Mouse (Mus musculus): ENCODE data around the gene Hpse. TPM values are rescaled to one million over a fixed set of nuclear protein-coding genes. Genes with fewer than 3 reads are reported as not detected.

Hpse gene
- 84.1 and 95.3 TPM in 2 replicates for total RNA-seq (2015)
- 93.8 and 102 TPM in 2 replicates for total RNA-seq (2017)

- peak; percentile 66 for ATAC-seq (ENCODE audit: poor library complexity, severe bottlenecking)
These were observed at the start of gene Hpse for GRCm38 (mm10) chr5:100719235-100720088. TSS of gene Hpse (minus strand) at chr5:100719716.

GRCm38 (mm10) chr5:100766026-100766425, 46.5 kb upstream of the Hpse start:
- ATAC-seq (ENCODE audit: poor library complexity, severe bottlenecking) = no peak

- no peak for ATAC-seq (ENCODE audit: poor library complexity, severe bottlenecking)
These were observed 42.2 kb upstream of the Hpse start for GRCm38 (mm10) chr5:100761736-100762135.

GRCm38 (mm10) chr5:100760049-100760663, 40.6 kb upstream of the Hpse start:
- ATAC-seq (ENCODE audit: poor library complexity, severe bottlenecking) = no peak

- no peak for ATAC-seq (ENCODE audit: poor library complexity, severe bottlenecking)
These were observed 38.6 kb upstream of the Hpse start for GRCm38 (mm10) chr5:100758121-100758520.

GRCm38 (mm10) chr5:100753407-100753806, 33.9 kb upstream of the Hpse start:
- ATAC-seq (ENCODE audit: poor library complexity, severe bottlenecking) = no peak

- no peak for ATAC-seq (ENCODE audit: poor library complexity, severe bottlenecking)
These were observed 32.1 kb upstream of the Hpse start for GRCm38 (mm10) chr5:100751655-100752054.

GRCm38 (mm10) chr5:100750617-100751255, 31.2 kb upstream of the Hpse start:
- peak; percentile 95 for ATAC-seq (ENCODE audit: poor library complexity, severe bottlenecking)

GRCm38 (mm10) chr5:100738802-100739201, 19.3 kb upstream of the Hpse start:
- no peak for ATAC-seq (ENCODE audit: poor library complexity, severe bottlenecking)

- no peak for ATAC-seq (ENCODE audit: poor library complexity, severe bottlenecking)
These were observed 17.4 kb upstream of the Hpse start for GRCm38 (mm10) chr5:100736919-100737318.

GRCm38 (mm10) chr5:100734535-100734934, 15.0 kb upstream of the Hpse start:
- ATAC-seq (ENCODE audit: poor library complexity, severe bottlenecking) = no peak

GRCm38 (mm10) chr5:100728757-100729156, 9.2 kb upstream of the Hpse start:
- peak; percentile 98 for ATAC-seq (ENCODE audit: poor library complexity, severe bottlenecking)

GRCm38 (mm10) chr5:100726001-100726400, 6.5 kb upstream of the Hpse start:
- ATAC-seq (ENCODE audit: poor library complexity, severe bottlenecking) = peak; percentile 71

GRCm38 (mm10) chr5:100716762-100717161, 2.8 kb downstream of the Hpse start:
- ATAC-seq (ENCODE audit: poor library complexity, severe bottlenecking) = peak; percentile 13; the same call in 1 of the 2 replicates

GRCm38 (mm10) chr5:100711219-100711618, 8.3 kb downstream of the Hpse start:
- 0 out of 2 replicates have a peak, but pooled peaks have one; percentile 46 for ATAC-seq (ENCODE audit: poor library complexity, severe bottlenecking)

GRCm38 (mm10) chr5:100710012-100710411, 9.5 kb downstream of the Hpse start:
- no peak for ATAC-seq (ENCODE audit: poor library complexity, severe bottlenecking)

- no peak for ATAC-seq (ENCODE audit: poor library complexity, severe bottlenecking)
These were observed 10.5 kb downstream of the Hpse start for GRCm38 (mm10) chr5:100709035-100709434.

GRCm38 (mm10) chr5:100706675-100707074, 12.8 kb downstream of the Hpse start:
- no peak for ATAC-seq (ENCODE audit: poor library complexity, severe bottlenecking)

GRCm38 (mm10) chr5:100704272-100704671, 15.2 kb downstream of the Hpse start:
- no peak for ATAC-seq (ENCODE audit: poor library complexity, severe bottlenecking)

GRCm38 (mm10) chr5:100702325-100702724, 17.2 kb downstream of the Hpse start:
- ATAC-seq (ENCODE audit: poor library complexity, severe bottlenecking) = 0 out of 2 replicates have a peak, but pooled peaks have one; percentile 30

GRCm38 (mm10) chr5:100700861-100701620, 18.5 kb downstream of the Hpse start:
- no peak for ATAC-seq (ENCODE audit: poor library complexity, severe bottlenecking)

Measured in megakaryocyte, adult 5-6 weeks (primary cell).